Mouse (Mus musculus) MEL (cell line): ENCODE measurements around the gene Tenm3. TPM values are rescaled to one million over a fixed set of nuclear protein-coding genes. Genes with fewer than 3 reads are reported as not detected.

Experiments
- DNase-seq: peaks from one replicate; pipeline ENCODE4 v3.0.0; 2011; ENCODE audit warnings: low read depth, low spot score
- H3K27ac ChIP-seq: 2 replicates; pipeline ENCODE4 v1.5.1; 2012; ENCODE audit warnings: low read depth, mild to moderate bottlenecking, control low read depth, low read length, moderate library complexity; ENCODE audit not compliant: control insufficient read depth
- H3K27me3 ChIP-seq, 2 experiments: fragments of 150-350 bp in 1 of 2; sonication (generic) in 1 of 2; 2 replicates each; pipeline ENCODE4 v1.6.1; 2012; ENCODE audit warnings: low read length in 2 of 2, mild to moderate bottlenecking in 2 of 2, improper control_type of control experiment in 1 of 2, moderate library complexity in 1 of 2; ENCODE audit not compliant: insufficient read depth in 2 of 2, control insufficient read depth in 1 of 2
- H3K36me3 ChIP-seq, 2 experiments: 2 replicates each; pipeline ENCODE4 v1.6.1; 2012 to 2014; ENCODE audit warnings: low read length in 2 of 2, improper control_type of control experiment in 1 of 2, inconsistent platforms in 1 of 2, mild to moderate bottlenecking in 1 of 2; ENCODE audit not compliant: insufficient read depth in 2 of 2, control insufficient read depth in 1 of 2
- H3K4me1 ChIP-seq, 2 experiments: fragments of 150-350 bp in 1 of 2; sonication (generic) in 1 of 2; 2 replicates each; pipeline ENCODE4 v1.6.1; 2012; ENCODE audit warnings: low read length in 2 of 2, improper control_type of control experiment in 1 of 2, mild to moderate bottlenecking in 1 of 2; ENCODE audit not compliant: insufficient read depth in 2 of 2, control insufficient read depth in 1 of 2
- H3K4me3 ChIP-seq, 2 experiments: fragments of 150-350 bp in 1 of 2; sonication (generic) in 1 of 2; 2 replicates each; pipeline ENCODE4 v1.5.1; 2012; ENCODE audit warnings: low read depth in 2 of 2, low read length in 2 of 2, mild to moderate bottlenecking in 2 of 2, moderate library complexity in 2 of 2, control low read depth in 1 of 2, improper control_type of control experiment in 1 of 2; ENCODE audit not compliant: control insufficient read depth in 1 of 2, insufficient read depth in 1 of 2
- H3K79me2 ChIP-seq: 2 replicates; pipeline ENCODE4 v1.6.1; 2012; ENCODE audit warnings: mild to moderate bottlenecking, low read length, moderate library complexity; ENCODE audit not compliant: control insufficient read depth, poor library complexity, insufficient read depth
- H3K9ac ChIP-seq: 2 replicates; pipeline ENCODE4 v1.6.1; 2012; ENCODE audit warnings: low read depth, mild to moderate bottlenecking, control low read depth, low read length, moderate library complexity; ENCODE audit not compliant: control insufficient read depth, poor library complexity, severe bottlenecking
- H3K9me3 ChIP-seq: fragments of 150-350 bp; sonication (generic); replicated peaks from 2 replicates; pipeline ENCODE4 v1.6.1; 2012; ENCODE audit warnings: mild to moderate bottlenecking, low read length, improper control_type of control experiment, moderate library complexity; ENCODE audit not compliant: insufficient read depth
- BHLHE40 ChIP-seq: IDR thresholded peaks from 2 replicates; pipeline ENCODE4 v1.6.1; 2012; ENCODE audit warnings: low read depth, mild to moderate bottlenecking, inconsistent platforms, low read length, improper control_type of control experiment, borderline replicate concordance
- E2F4 ChIP-seq: IDR thresholded peaks from 2 replicates; pipeline ENCODE4 v1.6.1; 2011; ENCODE audit warnings: low read depth, low read length, improper control_type of control experiment, borderline replicate concordance
- EP300 ChIP-seq, 2 experiments: IDR thresholded peaks; 2 replicates each; pipeline ENCODE4 v1.6.1; 2011; ENCODE audit warnings: improper control_type of control experiment in 2 of 2, low read length in 2 of 2, low read depth in 1 of 2, mild to moderate bottlenecking in 1 of 2
- GABPA ChIP-seq: IDR thresholded peaks from 2 replicates; pipeline ENCODE4 v1.6.1; 2012; ENCODE audit warnings: low read depth, mild to moderate bottlenecking, inconsistent platforms, low read length, improper control_type of control experiment, moderate library complexity
- GATA1 ChIP-seq: IDR thresholded peaks from 2 replicates; pipeline ENCODE4 v1.6.1; 2011; ENCODE audit warnings: low read depth, low read length, improper control_type of control experiment
- HCFC1 ChIP-seq: IDR thresholded peaks from 2 replicates; pipeline ENCODE4 v1.6.1; 2012; ENCODE audit warnings: low read depth, mild to moderate bottlenecking, inconsistent platforms, low read length, improper control_type of control experiment, moderate library complexity
- JUND ChIP-seq: IDR thresholded peaks from 2 replicates; pipeline ENCODE4 v1.6.1; 2011; ENCODE audit warnings: low read depth, mild to moderate bottlenecking, improper control_type of control experiment, low read length
- KAT2A ChIP-seq: conservative IDR thresholded peaks from 2 replicates; pipeline ENCODE4 v1.6.1; 2012; ENCODE audit warnings: low read depth, low read length, improper control_type of control experiment, inconsistent platforms
- MAFK ChIP-seq: IDR thresholded peaks from 2 replicates; pipeline ENCODE4 v1.6.1; 2011; ENCODE audit warnings: low read depth, mild to moderate bottlenecking, low read length, improper control_type of control experiment, borderline replicate concordance
- MAZ ChIP-seq: IDR thresholded peaks from 2 replicates; pipeline ENCODE4 v1.6.1; 2012; ENCODE audit warnings: low read depth, mild to moderate bottlenecking, inconsistent platforms, low read length, improper control_type of control experiment
- MEF2A ChIP-seq: IDR thresholded peaks from 2 replicates; pipeline ENCODE4 v1.6.1; 2014; ENCODE audit warnings: low read depth, mild to moderate bottlenecking, inconsistent platforms, low read length, improper control_type of control experiment; ENCODE audit not compliant: poor library complexity, insufficient replicate concordance, severe bottlenecking; ENCODE audit errors: extremely low read depth
- MXI1 ChIP-seq: IDR thresholded peaks from 2 replicates; pipeline ENCODE4 v1.6.1; 2011; ENCODE audit warnings: mild to moderate bottlenecking, low read depth, low read length, improper control_type of control experiment
- NELFE ChIP-seq: IDR thresholded peaks from 2 replicates; pipeline ENCODE4 v1.6.1; 2011; ENCODE audit warnings: low read depth, low read length, improper control_type of control experiment
- NRF1 ChIP-seq: IDR thresholded peaks from 2 replicates; pipeline ENCODE4 v1.6.1; 2014; ENCODE audit warnings: low read depth, mild to moderate bottlenecking, inconsistent platforms, low read length, improper control_type of control experiment, moderate library complexity; ENCODE audit not compliant: poor library complexity, insufficient read depth, severe bottlenecking
- POLR2AphosphoS5 ChIP-seq: IDR thresholded peaks from 2 replicates; pipeline ENCODE4 v1.6.1; 2012; ENCODE audit warnings: low read depth, borderline replicate concordance, mild to moderate bottlenecking, inconsistent platforms, low read length, moderate library complexity, mixed read lengths
- RAD21 ChIP-seq: IDR thresholded peaks from 2 replicates; pipeline ENCODE4 v1.6.1; 2011; ENCODE audit warnings: mild to moderate bottlenecking, low read depth, low read length, improper control_type of control experiment
- SMC3 ChIP-seq: IDR thresholded peaks from 2 replicates; pipeline ENCODE4 v1.6.1; 2011; ENCODE audit warnings: low read depth, low read length, improper control_type of control experiment
- TAL1 ChIP-seq: IDR thresholded peaks from 2 replicates; pipeline ENCODE4 v1.6.1; 2012; ENCODE audit warnings: mild to moderate bottlenecking, inconsistent platforms, low read length, moderate library complexity, mixed read lengths
- UBTF ChIP-seq: IDR thresholded peaks from 2 replicates; pipeline ENCODE4 v1.6.1; 2012; ENCODE audit warnings: low read depth, mild to moderate bottlenecking, inconsistent platforms, low read length, improper control_type of control experiment, moderate library complexity, borderline replicate concordance; ENCODE audit not compliant: insufficient read depth
- USF1 ChIP-seq: IDR thresholded peaks from 2 replicates; pipeline ENCODE4 v1.6.1; 2014; ENCODE audit warnings: low read depth, mild to moderate bottlenecking, inconsistent platforms, low read length, improper control_type of control experiment, moderate library complexity
- USF2 ChIP-seq, 2 experiments: IDR thresholded peaks; 2 replicates each; pipeline ENCODE4 v1.6.1; 2011 to 2012; ENCODE audit warnings: improper control_type of control experiment in 2 of 2, low read length in 2 of 2, borderline replicate concordance in 1 of 2, inconsistent platforms in 1 of 2, low read depth in 1 of 2, mild to moderate bottlenecking in 1 of 2; ENCODE audit not compliant: insufficient read depth in 1 of 2
- ZC3H11A ChIP-seq: IDR thresholded peaks from 2 replicates; pipeline ENCODE4 v1.6.1; 2012; ENCODE audit warnings: low read depth, mild to moderate bottlenecking, inconsistent platforms, low read length, improper control_type of control experiment
- ZKSCAN1 ChIP-seq: IDR thresholded peaks from 2 replicates; pipeline ENCODE4 v1.6.1; 2012; ENCODE audit warnings: low read depth, mild to moderate bottlenecking, inconsistent platforms, low read length, improper control_type of control experiment, moderate library complexity
- ZNF384 ChIP-seq: IDR thresholded peaks from 2 replicates; pipeline ENCODE4 v1.6.1; 2012; ENCODE audit warnings: low read depth, mild to moderate bottlenecking, inconsistent platforms, low read length, improper control_type of control experiment
- polyA plus RNA-seq, 2 experiments: library from polyadenylated mRNA; stranded (reverse) in 1 of 2; unstranded in 1 of 2; fragments of >175 nt in 1 of 2; fragments of >200 nt in 1 of 2; gene quantifications; 2 replicates each; pipeline versions ENCODE4 v1.2.1 to v1.2.4; 2012; ENCODE audit warnings: low replicate concordance in 2 of 2, low read depth in 1 of 2; ENCODE audit not compliant: insufficient read length in 2 of 2, insufficient read depth in 1 of 2, missing spikeins in 1 of 2
- total RNA-seq: library from RNA; depleted of rRNA; stranded (reverse); fragments of 300-350 nt; gene quantifications from 2 replicates; pipeline ENCODE4 v1.2.3, GENCODE M21; 2012

The Tenm3 gene
- total and polyA plus RNA-seq, 3 experiments: not detected

DNA sequence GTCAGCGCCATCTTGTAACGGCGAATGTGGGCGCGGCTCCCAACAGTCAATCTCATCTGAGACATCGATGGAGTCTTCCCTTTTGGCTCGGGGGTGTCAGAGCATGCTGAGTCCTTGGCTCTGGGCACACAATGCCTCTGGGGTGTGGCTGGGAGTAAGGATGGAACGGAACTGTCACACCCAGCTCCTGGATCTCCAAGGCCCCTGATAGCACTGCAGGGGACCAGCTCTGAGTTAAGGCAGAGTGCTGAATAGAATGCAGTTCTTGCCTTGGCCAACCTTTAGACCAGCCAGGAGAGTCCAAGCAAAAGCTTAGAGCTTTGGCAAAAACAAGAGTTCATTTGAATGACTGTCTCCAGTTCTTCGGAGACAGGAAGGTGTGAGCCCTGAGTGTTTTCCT lies 647.8 kb downstream of the Tenm3 start:
- H3K4me1 ChIP-seq: no peaks in the 10 kb centered on the region
- H3K9me3 ChIP-seq: no peaks in the 10 kb centered on the region
- H3K27ac ChIP-seq: no peak overlapping the region
- H3K27me3 ChIP-seq: no peaks in the 10 kb centered on the region
- no peak overlapping the region for H3K9ac ChIP-seq
- H3K4me3 ChIP-seq: no peak overlapping the region
- TF ChIP-seq TAL1 (no peak), E2F4 (no peak), SMC3 (no peak), MXI1 (no peak), NRF1 (no peak), MAZ (no peak), KAT2A (no peak), GATA1 (no peak), NELFE (no peak), MEF2A (no peak), USF2 (IDR thresholded peaks at IDR 0.05; ENCODE audit: borderline replicate concordance in 1 of 2, insufficient read depth in 1 of 2, low read depth in 1 of 2, low read length in 2 of 2) (no peak), EP300 (IDR thresholded peaks at IDR 0.05; ENCODE audit: low read depth in 1 of 2, low read length in 2 of 2) (no peak), MAFK (no peak), GABPA (no peak), HCFC1 (no peak), RAD21 (no peak), BHLHE40 (no peak)
- H3K36me3 ChIP-seq: no peaks in the 10 kb centered on the region
- H3K79me2 ChIP-seq: no peaks in the 10 kb centered on the region
- DNase-seq: no peak

DNA sequence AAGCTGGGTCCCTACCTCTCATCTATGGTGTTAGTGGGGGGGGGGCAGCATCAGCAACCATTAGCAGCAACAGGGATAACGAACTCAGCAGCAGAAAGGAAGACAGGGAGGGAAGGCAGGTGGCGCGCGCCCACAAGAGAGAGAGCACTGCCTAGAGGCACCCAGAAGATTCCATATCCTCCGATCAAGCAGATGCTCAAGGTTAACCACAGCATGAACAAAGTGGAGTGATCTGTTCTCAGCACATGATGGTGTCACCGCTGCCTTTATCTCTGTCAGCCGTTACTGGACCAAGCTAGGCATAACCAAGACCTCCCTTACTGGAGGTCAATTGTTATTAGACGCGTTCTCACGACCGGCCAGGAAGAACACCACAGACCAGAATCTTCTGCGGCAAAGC lies 655.2 kb downstream of the Tenm3 start:
- no peak for DNase-seq
- Histone ChIP-seq H3K4me1 (no peaks in the 10 kb centered on the region), H3K27ac (no peak overlapping the region), H3K79me2 (no peaks in the 10 kb centered on the region), H3K4me3 (no peak overlapping the region), H3K9me3 (no peaks in the 10 kb centered on the region), H3K36me3 (no peaks in the 10 kb centered on the region), H3K27me3 (no peaks in the 10 kb centered on the region), H3K9ac (no peak overlapping the region)
- TF ChIP-seq ZNF384 (no peak), EP300 (IDR thresholded peaks at IDR 0.05; ENCODE audit: low read depth in 1 of 2, low read length in 2 of 2) (no peak), GABPA (no peak), UBTF (no peak), MXI1 (no peak), USF1 (no peak), ZKSCAN1 (no peak), POLR2AphosphoS5 (no peak), NELFE (no peak), ZC3H11A (no peak), JUND (no peak)
